Mouse (Mus musculus): ENCODE results near the gene Rmi2. TPM values are rescaled to one million over a fixed set of nuclear protein-coding genes. Genes with fewer than 3 reads are reported as not detected.

Gene Rmi2
- polyA plus RNA-seq, 1 experiment from 2014 or later: 0.47 TPM

GRCm38 (mm10) chr16:10919856-10920255 lies 85.0 kb downstream of the Rmi2 start:
- H3K27me3 ChIP-seq (ENCODE audit: control insufficient read depth, insufficient read depth, low read length): no peaks in the 10 kb centered on the region
- H3K27ac ChIP-seq: no peak overlapping the region
- H3K4me2 ChIP-seq (replicated peaks): no peak overlapping the region
- no peak overlapping the region for H3K9ac ChIP-seq
- H3K4me1 ChIP-seq (replicated peaks; ENCODE audit: control insufficient read depth, insufficient read depth, low read length): no peaks in the 10 kb centered on the region
- no peaks in the 10 kb centered on the region for H3K9me3 ChIP-seq (ENCODE audit: control insufficient read depth, low read length)
- DNase-seq (ENCODE audit: low spot score) (no peak), ATAC-seq (ENCODE audit: low FRiP score) (no peak)
- no peak overlapping the region for H3K4me3 ChIP-seq (replicated peaks; ENCODE audit: low read length)
- H3K36me3 ChIP-seq (replicated peaks; ENCODE audit: control insufficient read depth, insufficient read depth): no peaks in the 10 kb centered on the region

GRCm38 (mm10) chr16:10923561-10923960 lies 88.7 kb downstream of the Rmi2 start:
- Histone ChIP-seq H3K27ac (no peak overlapping the region), H3K36me3 (replicated peaks; ENCODE audit: control insufficient read depth, insufficient read depth) (no peaks in the 10 kb centered on the region), H3K9me3 (ENCODE audit: control insufficient read depth, low read length) (no peaks in the 10 kb centered on the region), H3K4me3 (replicated peaks; ENCODE audit: low read length) (no peak overlapping the region), H3K27me3 (ENCODE audit: control insufficient read depth, insufficient read depth, low read length) (no peaks in the 10 kb centered on the region), H3K9ac (no peak overlapping the region), H3K4me1 (replicated peaks; ENCODE audit: control insufficient read depth, insufficient read depth, low read length) (no peaks in the 10 kb centered on the region), H3K4me2 (replicated peaks) (no peak overlapping the region)
- ATAC-seq (ENCODE audit: low FRiP score) (no peak), DNase-seq (ENCODE audit: low spot score) (no peak)
- WGBS: 63% methylated on average over 5 of the region's 5 CpGs

GRCm38 (mm10) chr16:10925591-10926180 lies 90.8 kb downstream of the Rmi2 start:
- H3K4me1 ChIP-seq (replicated peaks; ENCODE audit: control insufficient read depth, insufficient read depth, low read length): no peaks in the 10 kb centered on the region
- no peak overlapping the region for H3K9ac ChIP-seq
- 46% methylated on average over 7 of the region's 7 CpGs for WGBS

GRCm38 (mm10) chr16:10927026-10927425 lies 92.2 kb downstream of the Rmi2 start:
- Histone ChIP-seq H3K36me3 (replicated peaks; ENCODE audit: control insufficient read depth, insufficient read depth) (no peaks in the 10 kb centered on the region), H3K9ac (no peak overlapping the region), H3K4me2 (replicated peaks) (no peak overlapping the region), H3K9me3 (ENCODE audit: control insufficient read depth, low read length) (peaks cover 8% of the 10 kb centered on the region; the same call in 1 of the 2 replicates), H3K4me1 (replicated peaks; ENCODE audit: control insufficient read depth, insufficient read depth, low read length) (no peaks in the 10 kb centered on the region), H3K27me3 (ENCODE audit: control insufficient read depth, insufficient read depth, low read length) (no peaks in the 10 kb centered on the region), H3K4me3 (replicated peaks; ENCODE audit: low read length) (no peak overlapping the region), H3K27ac (no peak overlapping the region)
- WGBS: 86% methylated on average over 1 of the region's 1 CpGs
- DNase-seq (ENCODE audit: low spot score): no peak
- ATAC-seq (ENCODE audit: low FRiP score): no peak

More at GRCm38 (mm10) chr16:10925591-10926180, 90.8 kb downstream of the Rmi2 start:
- no peak for DNase-seq (ENCODE audit: low spot score)
- Histone ChIP-seq H3K36me3 (replicated peaks; ENCODE audit: control insufficient read depth, insufficient read depth) (no peaks in the 10 kb centered on the region), H3K27me3 (ENCODE audit: control insufficient read depth, insufficient read depth, low read length) (no peaks in the 10 kb centered on the region), H3K9me3 (ENCODE audit: control insufficient read depth, low read length) (peaks cover 5% of the 10 kb centered on the region; the same call in 1 of the 2 replicates), H3K4me2 (replicated peaks) (no peak overlapping the region), H3K4me3 (replicated peaks; ENCODE audit: low read length) (no peak overlapping the region), H3K27ac (no peak overlapping the region)
- no peak for ATAC-seq (ENCODE audit: low FRiP score)

GRCm38 (mm10) chr16:10933372-10933771 lies 98.5 kb downstream of the Rmi2 start:
- Histone ChIP-seq H3K9ac (no peak overlapping the region), H3K27me3 (ENCODE audit: control insufficient read depth, insufficient read depth, low read length) (no peaks in the 10 kb centered on the region), H3K4me1 (replicated peaks; ENCODE audit: control insufficient read depth, insufficient read depth, low read length) (no peaks in the 10 kb centered on the region), H3K4me3 (replicated peaks; ENCODE audit: low read length) (no peak overlapping the region), H3K4me2 (replicated peaks) (no peak overlapping the region), H3K9me3 (ENCODE audit: control insufficient read depth, low read length) (peaks cover 8% of the 10 kb centered on the region; the same call in 1 of the 2 replicates), H3K36me3 (replicated peaks; ENCODE audit: control insufficient read depth, insufficient read depth) (no peaks in the 10 kb centered on the region), H3K27ac (no peak overlapping the region)
- no peak for ATAC-seq (ENCODE audit: low FRiP score)
- 83% methylated on average over 3 of the region's 3 CpGs for WGBS
- DNase-seq (ENCODE audit: low spot score): no peak

- no peaks in the 10 kb centered on the region for H3K36me3 ChIP-seq (replicated peaks; ENCODE audit: control insufficient read depth, insufficient read depth)
- WGBS: 100% methylated on average over 1 of the region's 1 CpGs
These were observed 99.2 kb downstream of the Rmi2 start for GRCm38 (mm10) chr16:10934047-10934446.

GRCm38 (mm10) chr16:10936700-10937319 lies 102.0 kb downstream of the Rmi2 start:
- Histone ChIP-seq H3K9ac (no peak overlapping the region), H3K4me2 (replicated peaks) (no peak overlapping the region), H3K4me1 (replicated peaks; ENCODE audit: control insufficient read depth, insufficient read depth, low read length) (no peaks in the 10 kb centered on the region), H3K27me3 (ENCODE audit: control insufficient read depth, insufficient read depth, low read length) (no peaks in the 10 kb centered on the region), H3K9me3 (ENCODE audit: control insufficient read depth, low read length) (no peaks in the 10 kb centered on the region), H3K36me3 (replicated peaks; ENCODE audit: control insufficient read depth, insufficient read depth) (no peaks in the 10 kb centered on the region), H3K27ac (no peak overlapping the region), H3K4me3 (replicated peaks; ENCODE audit: low read length) (no peak overlapping the region)
- DNase-seq (ENCODE audit: low spot score): no peak
- WGBS: 13% methylated on average over 5 of the region's 5 CpGs
- no peak for ATAC-seq (ENCODE audit: low FRiP score)

More at GRCm38 (mm10) chr16:10934047-10934446, 99.2 kb downstream of the Rmi2 start:
- DNase-seq (ENCODE audit: low spot score): no peak
- Histone ChIP-seq H3K27ac (no peak overlapping the region), H3K4me2 (replicated peaks) (no peak overlapping the region), H3K9me3 (ENCODE audit: control insufficient read depth, low read length) (peaks cover 8% of the 10 kb centered on the region; the same call in 1 of the 2 replicates), H3K4me3 (replicated peaks; ENCODE audit: low read length) (no peak overlapping the region), H3K9ac (no peak overlapping the region), H3K27me3 (ENCODE audit: control insufficient read depth, insufficient read depth, low read length) (no peaks in the 10 kb centered on the region), H3K4me1 (replicated peaks; ENCODE audit: control insufficient read depth, insufficient read depth, low read length) (no peaks in the 10 kb centered on the region)
- no peak; the same call in 1 of the 2 replicates for ATAC-seq (ENCODE audit: low FRiP score)

- ATAC-seq (ENCODE audit: low FRiP score) (no peak), DNase-seq (ENCODE audit: low spot score) (no peak)
- H3K27me3 ChIP-seq (ENCODE audit: control insufficient read depth, insufficient read depth, low read length): no peaks in the 10 kb centered on the region
- H3K9ac ChIP-seq: no peak overlapping the region
- H3K36me3 ChIP-seq (replicated peaks; ENCODE audit: control insufficient read depth, insufficient read depth): no peaks in the 10 kb centered on the region
- no peaks in the 10 kb centered on the region for H3K9me3 ChIP-seq (ENCODE audit: control insufficient read depth, low read length)
- 79% methylated on average over 11 of the region's 11 CpGs for WGBS
- H3K4me1 ChIP-seq (replicated peaks; ENCODE audit: control insufficient read depth, insufficient read depth, low read length): no peaks in the 10 kb centered on the region
- H3K4me2 ChIP-seq (replicated peaks): no peak overlapping the region
- H3K4me3 ChIP-seq (replicated peaks; ENCODE audit: low read length): no peak overlapping the region
- H3K27ac ChIP-seq: no peak overlapping the region
These were observed 102.6 kb downstream of the Rmi2 start for GRCm38 (mm10) chr16:10937497-10937896.

- Histone ChIP-seq H3K4me2 (replicated peaks) (no peak overlapping the region), H3K9ac (no peak overlapping the region), H3K4me3 (replicated peaks; ENCODE audit: low read length) (no peak overlapping the region), H3K27ac (no peak overlapping the region), H3K4me1 (replicated peaks; ENCODE audit: control insufficient read depth, insufficient read depth, low read length) (no peaks in the 10 kb centered on the region), H3K36me3 (replicated peaks; ENCODE audit: control insufficient read depth, insufficient read depth) (no peaks in the 10 kb centered on the region), H3K27me3 (ENCODE audit: control insufficient read depth, insufficient read depth, low read length) (no peaks in the 10 kb centered on the region), H3K9me3 (ENCODE audit: control insufficient read depth, low read length) (no peaks in the 10 kb centered on the region)
- DNase-seq (ENCODE audit: low spot score): no peak
- 84% methylated on average over 4 of the region's 4 CpGs for WGBS
- ATAC-seq (ENCODE audit: low FRiP score): no peak
These were observed 105.1 kb downstream of the Rmi2 start for GRCm38 (mm10) chr16:10939932-10940331.
